Mouse (Mus musculus): ENCODE measurements around the gene Pbx4. TPM values are rescaled to one million over a fixed set of nuclear protein-coding genes. Genes with fewer than 3 reads are reported as not detected.

The Pbx4 gene
- polyA plus RNA-seq, 1 experiment from 2014 or later: 10.1 TPM

Other genes with a start within 250 kb of the Pbx4 start
- 23.3 and 24.9 TPM in 2 replicates for gene Zfp868, start 206.9 kb upstream of the Pbx4 start, polyA plus RNA-seq (2015; fragmentation: Nextera tagmentation; extraction: Ambion mirVana)
- 1.5 and 1.9 TPM in 2 replicates for gene Zfp964, start 178.0 kb upstream of the Pbx4 start, polyA plus RNA-seq (2015; fragmentation: Nextera tagmentation; extraction: Ambion mirVana)
- gene Zfp869, start 121.8 kb upstream of the Pbx4 start, polyA plus RNA-seq (2015; fragmentation: Nextera tagmentation; extraction: Ambion mirVana): 29.6 and 31.4 TPM in 2 replicates
- gene Zfp963, start 82.5 kb upstream of the Pbx4 start, polyA plus RNA-seq (2015; fragmentation: Nextera tagmentation; extraction: Ambion mirVana): 6.6 and 7.0 TPM in 2 replicates
- gene Gm20422, start 57.6 kb upstream of the Pbx4 start, polyA plus RNA-seq (2015; fragmentation: Nextera tagmentation; extraction: Ambion mirVana): 0.50 and 0.59 TPM in 2 replicates
- gene Atp13a1, start 41.3 kb upstream of the Pbx4 start, polyA plus RNA-seq (2015; fragmentation: Nextera tagmentation; extraction: Ambion mirVana): 42.9 and 46.2 TPM in 2 replicates
- 27.4 and 29.7 TPM in 2 replicates for gene Zfp866, start 41.3 kb upstream of the Pbx4 start, polyA plus RNA-seq (2015; fragmentation: Nextera tagmentation; extraction: Ambion mirVana)
- 7.6 and 8.5 TPM in 2 replicates for gene Gmip, start 23.8 kb upstream of the Pbx4 start, polyA plus RNA-seq (2015; fragmentation: Nextera tagmentation; extraction: Ambion mirVana)
- 0.57 and 0.61 TPM in 2 replicates for gene Lpar2, start 10.1 kb upstream of the Pbx4 start, polyA plus RNA-seq (2015; fragmentation: Nextera tagmentation; extraction: Ambion mirVana)
- 0.59 and 0.61 TPM in 2 replicates for gene Cilp2, start 55.2 kb downstream of the Pbx4 start, polyA plus RNA-seq (2015; fragmentation: Nextera tagmentation; extraction: Ambion mirVana)
- 2.9 and 3.7 TPM in 2 replicates for gene Tssk6, start 69.7 kb downstream of the Pbx4 start, polyA plus RNA-seq (2015; fragmentation: Nextera tagmentation; extraction: Ambion mirVana)
- 162 and 177 TPM in 2 replicates for gene Ndufa13, start 70.1 kb downstream of the Pbx4 start, polyA plus RNA-seq (2015; fragmentation: Nextera tagmentation; extraction: Ambion mirVana)
- gene Yjefn3, start 70.2 kb downstream of the Pbx4 start, polyA plus RNA-seq (2015; fragmentation: Nextera tagmentation; extraction: Ambion mirVana): 4.0 and 5.5 TPM in 2 replicates
- 60.3 and 64.3 TPM in 2 replicates for gene Gatad2a, start 163.9 kb downstream of the Pbx4 start, polyA plus RNA-seq (2015; fragmentation: Nextera tagmentation; extraction: Ambion mirVana)
- gene Mau2, start 210.2 kb downstream of the Pbx4 start, polyA plus RNA-seq (2015; fragmentation: Nextera tagmentation; extraction: Ambion mirVana): 46.4 and 50.5 TPM in 2 replicates
- gene Sugp1, start 210.3 kb downstream of the Pbx4 start, polyA plus RNA-seq (2015; fragmentation: Nextera tagmentation; extraction: Ambion mirVana): 41.5 and 44.8 TPM in 2 replicates
- 0.54 TPM in 2 replicates for gene Tm6sf2, start 240.4 kb downstream of the Pbx4 start, polyA plus RNA-seq (2015; fragmentation: Nextera tagmentation; extraction: Ambion mirVana)